Mouse (Mus musculus) brain, embryonic 18.5 days (tissue): ENCODE results near the gene Gm49333.

Experiments
- DNase-seq: peaks from one replicate; pipeline ENCODE4 v3.0.0-alpha.2; 2012; ENCODE audit warnings: low read depth, low spot score

Gm49333 gene

DNA sequence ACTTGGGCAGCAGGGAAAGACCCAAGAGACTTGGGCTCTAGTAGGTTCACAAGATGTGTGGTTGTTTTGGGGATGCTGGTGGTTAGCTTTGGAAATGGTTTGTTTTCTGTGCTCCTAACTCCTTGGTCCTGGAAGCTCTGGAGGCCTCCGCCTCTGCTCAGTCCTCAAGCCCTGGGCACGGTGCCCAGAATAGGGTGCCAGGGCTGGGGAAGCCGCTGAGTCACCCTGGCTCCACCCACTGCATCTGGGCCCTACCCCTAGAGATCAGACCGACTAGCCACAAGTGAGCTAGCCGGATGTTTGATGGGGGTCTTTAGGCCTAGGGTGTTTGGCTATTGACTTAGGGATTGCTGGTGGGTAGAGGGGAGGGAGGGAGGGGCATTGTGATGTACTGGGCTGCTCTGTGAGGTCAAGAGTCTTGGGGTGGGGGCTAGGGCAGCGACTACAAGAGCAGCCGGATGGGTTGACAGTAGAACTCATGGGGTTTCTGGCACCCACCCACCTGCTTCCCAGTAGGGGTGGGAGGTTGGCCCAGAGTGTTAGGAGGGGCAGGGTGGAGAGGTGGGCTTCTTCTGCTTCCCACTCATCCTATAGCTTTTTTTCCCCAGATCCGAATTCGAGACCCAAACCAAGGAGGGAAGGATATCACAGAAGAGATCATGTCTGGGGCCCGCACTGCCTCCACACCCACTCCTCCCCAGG lies 66.7 kb downstream of the Gm49333 start:
- no peak for DNase-seq

DNA sequence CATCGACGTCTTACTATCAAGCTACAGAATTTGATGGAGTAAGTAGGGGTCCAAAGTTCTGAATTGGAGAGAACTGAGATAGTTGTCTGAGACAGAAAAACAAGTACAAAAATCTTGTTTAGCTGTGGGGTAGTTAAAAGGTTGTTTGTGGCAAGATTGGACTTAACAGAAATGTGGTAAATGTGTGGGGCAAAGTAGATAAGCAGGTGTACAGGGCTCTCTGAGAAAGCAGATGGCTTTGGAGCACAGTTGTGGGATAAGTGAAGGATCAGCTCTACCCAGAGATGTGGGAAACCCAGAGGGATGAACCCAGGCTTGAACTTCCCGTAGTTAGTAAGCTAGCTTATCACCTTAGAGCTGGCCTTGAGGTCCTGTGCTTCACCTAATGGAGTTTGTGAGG lies 79.4 kb downstream of the Gm49333 start:
- DNase-seq: no peak

DNA sequence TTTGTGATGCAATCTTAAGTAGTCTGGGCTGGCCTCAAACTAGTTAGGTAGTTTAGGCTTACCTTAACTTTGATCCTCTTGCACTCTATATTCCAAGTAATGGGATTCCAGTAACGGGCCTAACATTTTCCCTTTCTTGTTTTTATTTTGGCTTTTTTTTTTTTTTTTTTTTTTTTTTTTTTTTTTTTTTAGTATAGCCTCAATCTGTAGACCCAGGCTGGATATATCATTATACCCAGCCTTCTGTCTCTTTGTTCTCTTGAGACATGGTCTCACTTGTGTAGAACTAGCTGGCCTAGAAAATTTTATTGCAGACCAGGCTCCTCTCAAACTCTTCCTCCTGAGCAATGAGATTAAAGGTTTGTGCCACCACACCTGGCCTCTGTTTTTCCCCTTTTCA lies 80.2 kb downstream of the Gm49333 start:
- no peak for DNase-seq

DNA sequence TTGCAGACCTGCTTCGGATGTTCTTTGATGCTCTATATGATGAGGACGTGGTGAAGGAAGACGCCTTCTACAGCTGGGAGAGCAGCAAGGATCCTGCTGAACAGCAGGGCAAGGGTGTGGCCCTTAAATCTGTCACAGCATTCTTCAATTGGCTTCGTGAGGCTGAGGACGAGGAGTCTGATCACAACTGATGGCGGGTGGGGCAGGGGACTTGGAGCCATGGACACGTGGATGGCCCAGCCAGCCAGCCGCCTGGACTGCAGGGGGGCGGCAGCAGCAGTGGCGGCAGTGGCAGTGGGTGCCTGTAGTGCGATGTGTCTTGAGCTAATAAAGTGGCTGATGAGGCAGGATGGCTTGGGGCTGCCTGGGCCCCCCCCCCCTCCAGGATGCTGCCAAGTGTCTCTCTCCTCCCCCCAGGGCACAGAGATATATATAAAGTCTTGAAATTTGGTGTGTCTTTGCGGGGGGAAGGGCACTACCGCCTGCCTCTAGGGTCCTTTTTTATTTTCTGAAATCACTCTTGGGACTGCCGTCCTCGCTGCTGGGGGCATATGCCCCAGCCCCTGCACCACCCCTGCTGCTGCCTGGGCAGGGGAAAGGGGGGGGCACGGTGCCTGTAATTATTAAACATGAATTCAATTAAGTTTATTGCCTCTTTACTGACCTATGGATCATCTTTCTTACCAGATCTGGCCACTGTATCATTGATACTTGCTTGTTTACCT lies 81.0 kb downstream of the Gm49333 start:
- DNase-seq: no peak

- peak; percentile 85 for DNase-seq
Observed at GRCm38 (mm10) chr16:20693111-20693701, 81.8 kb downstream of the Gm49333 start, which contains the start of gene Fam131a. TSS of gene Fam131a (plus strand) at chr16:20693241.

DNA sequence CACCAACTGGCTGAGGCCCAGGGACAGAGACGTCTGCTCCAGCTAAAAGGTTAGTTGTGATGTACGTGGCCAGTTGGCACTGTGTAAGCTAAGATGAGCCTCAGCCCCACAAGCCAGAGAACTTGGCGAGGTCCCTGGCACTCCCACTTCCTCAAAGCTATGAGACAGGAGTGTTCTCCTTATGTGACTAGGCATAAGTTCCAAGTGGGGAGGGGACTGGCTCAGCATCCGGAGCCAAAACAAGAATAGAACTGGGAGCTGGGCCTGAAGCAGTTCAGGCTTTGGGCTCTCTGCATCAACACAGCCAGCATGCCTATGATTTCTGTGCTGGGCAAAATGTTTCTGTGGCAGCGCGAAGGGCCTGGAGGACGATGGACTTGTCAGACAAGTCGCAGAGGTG lies 83.4 kb downstream of the Gm49333 start:
- peak; percentile 52 for DNase-seq
